In the genomic region with DNA sequence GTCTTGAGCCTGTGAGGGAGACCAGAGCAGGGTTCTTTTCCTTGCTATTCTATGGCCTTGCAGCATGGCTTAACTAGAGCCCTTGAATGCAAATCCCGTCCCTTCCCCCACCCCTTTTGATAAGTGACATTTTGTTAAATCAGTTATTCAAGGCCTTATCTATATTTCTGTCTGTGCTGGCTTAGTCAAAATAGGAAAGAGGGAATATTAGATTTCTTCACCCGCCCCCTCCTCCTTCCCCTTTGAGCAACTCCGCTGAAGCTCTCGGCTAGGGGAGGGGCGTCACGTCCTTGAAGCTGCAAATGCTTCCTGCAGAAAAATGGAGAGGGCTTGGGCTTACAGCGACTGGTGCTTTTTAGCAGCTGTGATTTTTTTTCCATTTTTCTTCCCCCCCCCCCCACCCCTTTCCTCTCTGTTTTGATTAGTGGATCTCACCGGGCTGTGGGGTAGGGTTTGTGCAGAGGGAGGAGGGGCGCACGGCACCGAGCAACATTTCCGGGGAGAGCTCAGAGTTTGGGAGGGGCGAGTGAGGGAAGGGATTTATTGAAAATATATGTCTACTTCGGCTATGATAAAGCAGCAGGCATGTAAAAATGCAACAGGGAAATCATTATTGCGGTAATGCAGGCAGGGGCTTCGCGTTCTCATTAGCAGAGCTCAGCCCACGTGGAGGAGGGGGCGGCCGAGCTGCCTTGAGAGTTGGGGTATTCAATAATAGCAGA, we compare ENCODE assay signal across 8 mouse cellular contexts.
DNase-seq lines count a peak whose midpoint lies in the region; ATAC-seq lines count a peak whose summit lies in the region.

No protein-coding gene starts in this region.

- peak overlapping the region; percentile 63 for H3K27ac ChIP-seq in embryonic facial prominence, embryonic 10.5 days (replicated peaks)
- H3K27ac ChIP-seq in heart, embryonic 16.5 days (ENCODE audit: low read length), result peak overlapping the region; percentile 58

- H3K9ac ChIP-seq in heart, embryonic 16.5 days (ENCODE audit: low read length), result peak overlapping the region; percentile 66

- peak; percentile 53 for DNase-seq in left cerebral cortex, adult 11 months (ENCODE audit: low spot score)
- DNase-seq in left cerebral cortex, adult 9 months (ENCODE audit: low spot score in 2 of 2), result no peak
- DNase-seq in embryonic facial prominence, embryonic 10.5 days (ENCODE audit: low spot score), result peak; percentile 37
- peak; percentile 42 for DNase-seq in liver
- DNase-seq in retina, postnatal 1 day, result peak; percentile 28
- no peak for DNase-seq in urinary bladder, adult 18-20 months (ENCODE audit: low spot score in 2 of 2)
- DNase-seq in gastrocnemius, postnatal 14 days, result no peak

- H3K27me3 ChIP-seq in embryonic facial prominence, embryonic 10.5 days (replicated peaks; ENCODE audit: low read depth, poor library complexity, severe bottlenecking), result no peaks in the 10 kb centered on the region
- H3K27me3 ChIP-seq in heart, embryonic 16.5 days (ENCODE audit: control insufficient read depth, insufficient read depth, low read length), result no peaks in the 10 kb centered on the region

- H3K36me3 ChIP-seq in embryonic facial prominence, embryonic 10.5 days (replicated peaks), result peaks cover 50% of the 10 kb centered on the region
- H3K36me3 ChIP-seq in heart, embryonic 16.5 days (ENCODE audit: control insufficient read depth, insufficient read depth), result peaks cover 4% of the 10 kb centered on the region; the same call in 1 of the 2 replicates

- peaks cover 59% of the 10 kb centered on the region for H3K4me1 ChIP-seq in embryonic facial prominence, embryonic 10.5 days
- peaks cover 27% of the 10 kb centered on the region for H3K4me1 ChIP-seq in heart, embryonic 16.5 days (ENCODE audit: control insufficient read depth, insufficient read depth, low read length)

- WGBS in embryonic facial prominence, embryonic 10.5 days, result 49% methylated on average over 20 of the region's 20 CpGs
- WGBS in heart, embryonic 16.5 days, result 23% methylated on average over 19 of the region's 20 CpGs

- peak overlapping the region; percentile 41; the same call in 1 of the 2 replicates for H3K4me3 ChIP-seq in embryonic facial prominence, embryonic 10.5 days
- H3K4me3 ChIP-seq in heart, embryonic 16.5 days (ENCODE audit: low read length), result peak overlapping the region; percentile 45

- 0 out of 2 replicates have a peak, but pooled peaks have one; percentile 19 for ATAC-seq in heart, embryonic 16.5 days (replicated peaks; ENCODE audit: extremely low read depth, insufficient read depth, low FRiP score)

- H3K9me3 ChIP-seq in embryonic facial prominence, embryonic 10.5 days, result no peaks in the 10 kb centered on the region; the same call in 1 of the 2 replicates
- H3K9me3 ChIP-seq in heart, embryonic 16.5 days (replicated peaks; ENCODE audit: control insufficient read depth, low read length), result no peaks in the 10 kb centered on the region; the same call in 1 of the 2 replicates

- peak overlapping the region; percentile 65 for H3K4me2 ChIP-seq in heart, embryonic 16.5 days (ENCODE audit: low read depth, low read length)

- intact Hi-C loops in gastrocnemius, postnatal 14 days (cut with DNase I; ENCODE audit: low total_unique reads), result no loop called here

Comparison
In these comparisons a context has a peak if more than half of its experiments do, and no peak if none do; other contexts are left out.
1. DNase-seq: peak in left cerebral cortex, adult 11 months (single experiment), embryonic facial prominence, embryonic 10.5 days (single experiment), liver (single experiment) and retina, postnatal 1 day (single experiment); none in left cerebral cortex, adult 9 months (0 of 2), urinary bladder, adult 18-20 months (0 of 2) and gastrocnemius, postnatal 14 days (single experiment).